Mouse (Mus musculus): ENCODE results near the gene Mllt6. TPM values are rescaled to one million over a fixed set of nuclear protein-coding genes. Genes with fewer than 3 reads are reported as not detected.

Gene Mllt6
- polyA plus RNA-seq, 1 experiment from 2014 or later, result 1.9 TPM

GRCm38 (mm10) chr11:97663528-97664338 is 519 bp downstream of the Mllt6 start:
- no peak for ATAC-seq
- Histone ChIP-seq H3K27me3 (replicated peaks) (peaks cover 5% of the 10 kb centered on the region; the same call in 1 of the 2 replicates), H3K36me3 (peaks cover 19% of the 10 kb centered on the region), H3K9ac (peak overlapping the region; percentile 84), H3K4me3 (replicated peaks) (peak overlapping the region; percentile 90), H3K4me1 (replicated peaks) (peaks cover 41% of the 10 kb centered on the region), H3K9me3 (no peaks in the 10 kb centered on the region), H3K27ac (peak overlapping the region; percentile 92), H3K4me2 (replicated peaks) (peak overlapping the region; percentile 87)
- under 1% methylated on average over 29 of the region's 57 CpGs for WGBS

DNA sequence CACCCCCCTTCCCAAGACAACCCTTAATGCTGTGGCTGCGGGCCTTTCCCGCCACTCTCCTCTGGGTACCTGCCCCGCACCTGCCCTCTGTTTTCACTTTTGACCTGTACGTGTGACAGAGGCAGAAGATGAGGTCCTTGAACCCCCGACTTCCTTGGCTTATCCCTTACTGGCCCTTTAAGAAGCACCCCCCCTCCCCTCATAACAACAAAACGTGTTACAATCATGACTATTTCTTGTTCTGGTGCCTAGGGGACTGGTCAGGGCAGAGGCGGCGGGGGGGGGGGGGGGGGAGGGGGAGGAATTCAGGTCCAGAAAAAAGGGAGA is 1.1 kb downstream of the Mllt6 start:
- ATAC-seq, result no peak
- Histone ChIP-seq H3K4me2 (replicated peaks) (peak overlapping the region; percentile 87), H3K4me1 (replicated peaks) (peaks cover 44% of the 10 kb centered on the region), H3K9me3 (no peaks in the 10 kb centered on the region), H3K9ac (peak overlapping the region; percentile 84), H3K27ac (peak overlapping the region; percentile 92), H3K4me3 (replicated peaks) (peak overlapping the region; percentile 90), H3K36me3 (peaks cover 25% of the 10 kb centered on the region), H3K27me3 (replicated peaks) (peaks cover 5% of the 10 kb centered on the region; the same call in 1 of the 2 replicates)
- WGBS, result under 1% methylated on average over 6 of the region's 8 CpGs

DNA sequence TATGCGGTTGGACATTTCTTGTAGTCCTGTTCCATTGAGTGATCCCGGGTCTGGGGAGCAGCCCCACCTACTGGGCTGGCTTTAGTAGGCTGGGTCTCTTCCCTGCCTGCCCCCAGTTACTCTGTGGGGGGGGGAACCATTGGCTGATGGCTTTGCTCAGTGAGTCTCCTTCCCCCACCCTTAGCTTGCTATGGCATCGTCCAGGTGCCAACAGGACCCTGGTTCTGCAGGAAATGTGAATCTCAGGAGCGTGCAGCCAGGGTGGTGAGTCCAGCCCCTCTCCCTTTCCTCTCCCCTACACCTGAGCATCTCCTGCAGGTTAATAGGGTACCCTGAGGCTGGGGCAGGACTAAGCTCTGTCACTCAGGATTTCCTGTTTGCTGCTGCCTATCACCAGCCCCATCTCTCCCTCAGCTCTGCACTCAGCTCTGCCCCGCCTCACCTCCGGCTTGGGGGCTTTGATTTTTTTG is 1.6 kb downstream of the Mllt6 start:
- H3K9me3 ChIP-seq, result no peaks in the 10 kb centered on the region
- H3K27me3 ChIP-seq (replicated peaks), result peaks cover 5% of the 10 kb centered on the region; the same call in 1 of the 2 replicates
- 38% methylated on average over 6 of the region's 6 CpGs for WGBS
- H3K4me1 ChIP-seq (replicated peaks), result peaks cover 44% of the 10 kb centered on the region
- no peak overlapping the region for H3K27ac ChIP-seq
- H3K4me2 ChIP-seq (replicated peaks), result peak overlapping the region; percentile 87
- ATAC-seq, result no peak
- H3K36me3 ChIP-seq, result peaks cover 28% of the 10 kb centered on the region
- H3K4me3 ChIP-seq (replicated peaks), result peak overlapping the region; percentile 90
- no peak overlapping the region for H3K9ac ChIP-seq

DNA sequence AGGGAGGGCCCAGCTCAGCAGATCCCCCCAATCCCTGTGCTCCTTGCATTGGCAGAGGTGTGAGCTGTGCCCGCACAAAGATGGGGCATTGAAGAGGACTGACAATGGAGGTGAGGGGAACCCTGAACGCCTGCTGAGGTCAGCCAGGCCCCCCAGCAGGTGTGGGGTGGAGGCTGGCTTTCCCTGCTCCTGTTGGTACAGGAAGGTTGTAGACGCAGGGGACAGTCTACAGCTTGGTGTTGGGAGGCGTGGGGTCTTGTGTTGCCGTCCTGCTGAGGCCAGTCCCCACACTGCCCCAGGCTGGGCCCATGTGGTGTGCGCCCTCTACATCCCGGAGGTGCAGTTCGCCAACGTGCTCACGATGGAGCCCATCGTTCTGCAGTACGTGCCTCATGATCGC is 2.2 kb downstream of the Mllt6 start:
- no peak overlapping the region for H3K27ac ChIP-seq
- H3K9ac ChIP-seq, result no peak overlapping the region
- H3K9me3 ChIP-seq, result no peaks in the 10 kb centered on the region

GRCm38 (mm10) chr11:97666221-97666620 is 3.0 kb downstream of the Mllt6 start:
- no peaks in the 10 kb centered on the region for H3K9me3 ChIP-seq
- H3K4me1 ChIP-seq (replicated peaks), result peaks cover 39% of the 10 kb centered on the region

More for the DNA sequence above, 2.2 kb downstream of the Mllt6 start:
- Histone ChIP-seq H3K4me3 (replicated peaks) (peak overlapping the region; percentile 90; the same call in 1 of the 2 replicates), H3K4me1 (replicated peaks) (peaks cover 47% of the 10 kb centered on the region), H3K4me2 (replicated peaks) (peak overlapping the region; percentile 87; the same call in 1 of the 2 replicates), H3K27me3 (replicated peaks) (peaks cover 5% of the 10 kb centered on the region; the same call in 1 of the 2 replicates), H3K36me3 (peaks cover 31% of the 10 kb centered on the region)
- no peak for ATAC-seq
- WGBS, result 91% methylated on average over 13 of the region's 13 CpGs

DNA sequence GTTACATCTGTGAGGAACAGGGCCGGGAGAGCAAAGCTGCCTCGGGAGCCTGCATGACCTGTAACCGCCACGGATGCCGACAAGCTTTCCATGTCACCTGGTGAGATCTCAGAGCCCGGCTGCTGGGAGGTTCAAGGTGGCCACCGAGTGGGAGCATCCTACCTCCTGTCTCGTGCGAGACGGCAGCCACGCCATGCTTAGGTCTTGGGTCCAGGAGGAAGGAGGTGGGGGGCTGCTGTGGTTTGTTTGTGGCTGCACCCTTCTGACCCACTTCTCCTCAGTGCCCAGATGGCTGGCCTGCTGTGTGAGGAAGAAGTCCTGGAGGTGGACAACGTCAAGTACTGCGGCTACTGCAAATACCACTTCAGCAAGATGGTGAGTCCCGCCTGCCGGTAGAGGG is 3.6 kb downstream of the Mllt6 start:
- Histone ChIP-seq H3K27ac (no peak overlapping the region), H3K4me2 (replicated peaks) (no peak overlapping the region), H3K4me1 (replicated peaks) (peaks cover 35% of the 10 kb centered on the region), H3K4me3 (replicated peaks) (no peak overlapping the region), H3K9me3 (no peaks in the 10 kb centered on the region), H3K9ac (no peak overlapping the region), H3K36me3 (peaks cover 37% of the 10 kb centered on the region), H3K27me3 (replicated peaks) (peaks cover 2% of the 10 kb centered on the region; the same call in 1 of the 2 replicates)
- ATAC-seq, result no peak
- WGBS, result 88% methylated on average over 15 of the region's 15 CpGs

More at GRCm38 (mm10) chr11:97666221-97666620, 3.0 kb downstream of the Mllt6 start:
- ATAC-seq, result no peak
- 93% methylated on average over 7 of the region's 7 CpGs for WGBS
- Histone ChIP-seq H3K9ac (no peak overlapping the region), H3K27me3 (replicated peaks) (peaks cover 5% of the 10 kb centered on the region; the same call in 1 of the 2 replicates), H3K4me3 (replicated peaks) (no peak overlapping the region), H3K27ac (no peak overlapping the region), H3K36me3 (peaks cover 37% of the 10 kb centered on the region), H3K4me2 (replicated peaks) (no peak overlapping the region)

DNA sequence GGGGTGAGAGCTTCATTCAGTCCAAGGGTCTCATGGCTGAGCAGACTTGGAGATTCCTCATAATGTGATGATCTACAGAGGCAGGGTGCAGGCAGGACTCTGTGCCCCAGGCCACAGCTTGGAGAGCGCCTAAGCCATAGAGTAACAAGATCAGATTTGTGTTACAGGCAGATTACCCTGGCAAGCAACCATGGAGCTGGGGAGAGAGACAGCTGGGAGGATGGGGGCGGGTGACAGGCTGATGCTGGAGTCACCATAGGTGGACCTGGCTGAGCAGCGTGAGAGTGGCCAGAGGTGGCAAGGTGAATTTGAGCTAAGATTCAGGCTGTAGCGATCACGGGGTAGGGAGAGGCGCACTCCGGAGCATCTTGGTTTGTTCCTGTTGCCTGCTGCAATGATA is 4.9 kb downstream of the Mllt6 start:
- ATAC-seq, result no peak
- no peak overlapping the region for H3K4me2 ChIP-seq (replicated peaks)
- no peaks in the 10 kb centered on the region for H3K27me3 ChIP-seq (replicated peaks)
- H3K9ac ChIP-seq, result no peak overlapping the region
- peaks cover 25% of the 10 kb centered on the region for H3K4me1 ChIP-seq (replicated peaks)
- H3K9me3 ChIP-seq, result no peaks in the 10 kb centered on the region
- 90% methylated on average over 7 of the region's 7 CpGs for WGBS
- no peak overlapping the region for H3K27ac ChIP-seq
- H3K4me3 ChIP-seq (replicated peaks), result no peak overlapping the region
- H3K36me3 ChIP-seq, result peaks cover 50% of the 10 kb centered on the region

DNA sequence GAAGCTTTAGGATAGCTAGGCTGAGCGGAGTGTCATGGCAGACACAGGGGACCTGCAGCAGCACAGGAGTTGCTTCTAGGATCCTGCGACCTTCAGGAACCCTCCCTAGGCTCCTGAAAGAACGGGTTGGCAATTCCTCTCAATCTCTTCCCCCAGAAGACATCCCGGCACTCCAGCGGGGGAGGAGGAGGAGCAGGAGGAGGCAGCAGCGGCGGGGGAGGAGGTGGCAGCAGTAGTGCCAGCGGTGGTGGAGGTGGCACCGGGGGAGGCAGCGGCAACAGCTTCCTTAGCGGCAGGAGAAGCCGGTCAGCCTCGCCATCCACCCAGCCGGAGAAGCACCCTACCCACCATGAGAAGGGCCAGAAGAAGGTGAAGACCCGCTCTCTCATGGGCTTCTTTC is 6.1 kb downstream of the Mllt6 start:
- no peak for ATAC-seq
- Histone ChIP-seq H3K27me3 (replicated peaks) (no peaks in the 10 kb centered on the region), H3K36me3 (peaks cover 61% of the 10 kb centered on the region), H3K4me3 (replicated peaks) (no peak overlapping the region), H3K4me1 (replicated peaks) (peaks cover 23% of the 10 kb centered on the region), H3K4me2 (replicated peaks) (no peak overlapping the region), H3K9me3 (no peaks in the 10 kb centered on the region), H3K9ac (no peak overlapping the region), H3K27ac (no peak overlapping the region)
- 68% methylated on average over 15 of the region's 15 CpGs for WGBS

GRCm38 (mm10) chr11:97669829-97670228 is 6.6 kb downstream of the Mllt6 start:
- no peaks in the 10 kb centered on the region for H3K9me3 ChIP-seq
- no peak overlapping the region for H3K27ac ChIP-seq
- H3K4me3 ChIP-seq (replicated peaks), result no peak overlapping the region
- no peaks in the 10 kb centered on the region for H3K27me3 ChIP-seq (replicated peaks)
- H3K9ac ChIP-seq, result no peak overlapping the region
- peaks cover 20% of the 10 kb centered on the region for H3K4me1 ChIP-seq (replicated peaks)
- H3K36me3 ChIP-seq, result peaks cover 66% of the 10 kb centered on the region
- H3K4me2 ChIP-seq (replicated peaks), result no peak overlapping the region
- 17% methylated on average over 6 of the region's 6 CpGs for WGBS
- peak; percentile 11; the same call in 1 of the 2 replicates for ATAC-seq

DNA sequence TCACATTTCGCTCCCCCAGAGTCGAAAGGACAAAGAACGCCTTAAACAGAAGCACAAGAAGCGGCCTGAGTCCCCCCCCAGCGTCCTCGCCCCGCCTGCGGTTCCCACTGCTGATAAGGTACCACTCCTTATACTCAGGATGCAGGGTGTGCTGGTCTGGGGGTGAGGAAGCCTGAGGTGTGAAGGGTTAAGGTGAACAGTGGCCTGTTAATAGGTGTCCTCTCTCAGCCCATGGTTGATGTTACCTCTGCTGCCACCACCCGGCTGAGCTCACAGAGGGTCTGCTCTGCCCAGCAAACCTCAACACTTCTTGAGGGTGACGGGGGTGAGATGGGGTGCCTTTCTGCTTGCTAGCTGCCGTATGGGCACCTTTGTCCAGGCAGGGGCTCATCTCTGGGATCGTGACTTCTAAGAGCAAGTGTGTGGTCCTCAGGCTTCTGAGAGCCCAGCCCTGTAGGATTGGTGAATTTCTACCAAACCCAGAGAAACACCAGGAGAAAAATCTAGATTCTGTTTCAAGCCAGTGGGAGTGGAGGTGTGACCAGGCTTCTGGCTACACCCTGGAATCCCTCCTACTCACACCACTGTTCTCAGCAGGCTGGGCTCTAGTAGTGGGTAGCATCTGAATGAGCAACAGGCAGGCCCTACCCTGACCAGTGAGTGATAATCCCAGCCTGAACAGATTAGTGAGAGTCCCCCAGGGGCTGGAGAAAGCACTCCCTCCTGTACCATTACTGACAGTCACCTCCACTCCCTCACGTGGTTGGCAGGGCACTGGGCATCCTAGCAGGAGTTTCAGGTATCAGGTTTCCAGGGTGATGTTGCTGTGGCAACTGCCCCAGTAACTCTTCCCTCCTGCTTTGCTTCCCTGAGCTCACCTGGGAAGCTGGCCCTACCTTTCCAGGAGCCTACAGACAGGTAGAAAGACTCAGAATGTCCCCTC is 7.3 kb downstream of the Mllt6 start:
- no peak overlapping the region for H3K27ac ChIP-seq
- peaks cover 17% of the 10 kb centered on the region for H3K4me1 ChIP-seq (replicated peaks)
- no peak for ATAC-seq
- H3K4me2 ChIP-seq (replicated peaks), result no peak overlapping the region
- 69% methylated on average over 13 of the region's 13 CpGs for WGBS
- no peak overlapping the region for H3K4me3 ChIP-seq (replicated peaks)
- H3K9ac ChIP-seq, result no peak overlapping the region
- H3K36me3 ChIP-seq, result peaks cover 65% of the 10 kb centered on the region
- no peaks in the 10 kb centered on the region for H3K9me3 ChIP-seq
- H3K27me3 ChIP-seq (replicated peaks), result no peaks in the 10 kb centered on the region

DNA sequence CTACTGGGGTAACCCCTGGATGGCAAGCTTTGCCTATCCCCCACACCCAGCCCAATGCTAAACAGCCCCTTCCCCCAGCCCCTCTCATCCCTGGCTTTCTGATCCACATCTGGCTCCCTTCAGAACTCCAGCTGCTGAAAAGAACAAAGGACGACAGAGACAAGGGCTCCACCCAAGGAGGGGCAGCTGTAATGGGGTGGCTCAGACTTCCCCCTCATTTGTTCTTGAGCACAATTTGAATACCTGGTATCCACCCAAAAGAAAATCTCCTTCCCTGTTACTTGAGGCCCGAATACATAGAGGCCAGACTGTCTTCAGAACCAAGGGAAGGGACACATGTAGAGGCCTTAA is 7.9 kb downstream of the Mllt6 start:
- Histone ChIP-seq H3K9ac (no peak overlapping the region), H3K27me3 (replicated peaks) (no peaks in the 10 kb centered on the region), H3K27ac (no peak overlapping the region), H3K4me2 (replicated peaks) (no peak overlapping the region), H3K4me1 (replicated peaks) (peaks cover 17% of the 10 kb centered on the region), H3K4me3 (replicated peaks) (no peak overlapping the region), H3K9me3 (no peaks in the 10 kb centered on the region), H3K36me3 (peaks cover 58% of the 10 kb centered on the region)
- ATAC-seq, result no peak
- 54% methylated on average over 2 of the region's 2 CpGs for WGBS

DNA sequence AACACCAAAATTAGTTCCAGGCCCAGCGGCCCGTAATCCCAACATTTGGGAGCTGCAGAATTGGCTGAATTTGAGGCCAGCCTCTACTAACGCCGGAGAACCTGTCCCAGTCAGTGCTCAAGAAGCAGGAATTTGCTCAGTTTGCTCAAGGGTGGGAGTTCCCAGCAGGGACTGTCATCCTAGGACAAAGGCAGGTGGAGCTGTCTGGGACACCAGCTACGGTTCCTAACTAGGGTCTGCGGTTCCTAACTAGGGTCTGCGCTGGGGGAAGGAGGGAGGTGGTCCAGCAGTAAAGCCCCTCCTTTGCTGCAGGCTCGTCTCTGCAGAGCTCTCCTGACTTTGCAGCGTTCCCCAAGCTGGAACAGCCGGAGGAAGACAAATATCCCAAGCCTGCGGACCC is 9.9 kb downstream of the Mllt6 start:
- Histone ChIP-seq H3K36me3 (peaks cover 53% of the 10 kb centered on the region), H3K9ac (no peak overlapping the region)

More for the DNA sequence above, 9.9 kb downstream of the Mllt6 start:
- Histone ChIP-seq H3K27ac (no peak overlapping the region), H3K27me3 (replicated peaks) (no peaks in the 10 kb centered on the region), H3K9me3 (no peaks in the 10 kb centered on the region), H3K4me1 (replicated peaks) (peaks cover 22% of the 10 kb centered on the region), H3K4me3 (replicated peaks) (no peak overlapping the region), H3K4me2 (replicated peaks) (no peak overlapping the region)
- no peak for ATAC-seq
- WGBS, result 86% methylated on average over 11 of the region's 11 CpGs
